Mouse (Mus musculus) megakaryocyte, embryonic 14.5 days (primary cell): ENCODE measurements around the gene Agpat2.

Source experiments
- FLI1 ChIP-seq: IDR thresholded peaks from 2 replicates; pipeline ENCODE4 v1.6.1; 2012; ENCODE audit warnings: low read length, inconsistent platforms, mixed read lengths
- GATA1 ChIP-seq: IDR thresholded peaks from 3 replicates; pipeline ENCODE4 v1.6.1; 2012; ENCODE audit warnings: mixed read lengths, low read length, inconsistent platforms, borderline replicate concordance

GRCm38 (mm10) chr2:26579714-26580113 lies 24.5 kb downstream of the Agpat2 start, which contains the start of gene Egfl7:
- TF ChIP-seq GATA1 = no peak
- TF ChIP-seq FLI1 = no peak
